Mouse (Mus musculus) heart, postnatal 25 days (tissue): ENCODE results near the gene Slc23a4. TPM values are rescaled to one million over a fixed set of nuclear protein-coding genes. Genes with fewer than 3 reads are reported as not detected.

Source experiments
- DNase-seq: peaks from one replicate; pipeline ENCODE4 v3.0.0; 2022; ENCODE audit warnings: low spot score
- intact Hi-C: fragments of 180-260 bp; cut with DNase I; formaldehyde crosslinking; loops from one replicate; pipeline ENCODE4 v1.15.1; 2025
- total RNA-seq, 2 experiments: library from RNA; stranded (reverse); gene quantifications; 2 replicates each; pipeline ENCODE4 v1.2.3; 2021

Slc23a4 gene
- total RNA-seq, 2 experiments from 2014 or later: 0.23 to 0.50 TPM

DNA sequence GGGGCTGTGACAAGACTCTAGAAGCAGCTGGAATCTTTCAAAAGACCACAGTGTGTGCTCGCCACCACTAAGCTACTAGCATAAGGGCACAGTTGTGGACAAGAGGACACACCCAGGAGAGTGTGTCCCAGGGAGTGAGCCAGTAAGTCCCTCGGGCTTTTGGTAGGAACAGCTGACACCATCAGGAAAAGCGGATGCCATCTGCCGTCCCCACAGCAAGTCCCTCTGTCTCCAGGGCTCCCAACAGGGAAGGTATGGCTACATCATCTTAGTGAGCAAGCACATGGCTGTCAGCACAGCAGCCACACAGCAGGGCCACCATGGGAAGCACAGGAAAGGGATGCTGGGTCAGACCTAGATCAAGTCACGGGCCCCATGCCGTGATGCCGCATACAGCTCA lies 92.6 kb downstream of the Slc23a4 start:
- intact Hi-C loops: no loop called here
- no peak for DNase-seq

Other genes with a start within 250 kb of the Slc23a4 start
- gene Agbl3, start 208.0 kb downstream of the Slc23a4 start, total RNA-seq: 1 to 10 TPM; 3.2 to 3.9 TPM
- gene Tmem140, start 125.3 kb downstream of the Slc23a4 start, total RNA-seq: 10 to 100 TPM; 20.0 to 25.3 TPM
- gene Cyren, start 110.3 kb downstream of the Slc23a4 start, total RNA-seq: 1 to 10 TPM; 3.8 to 4.1 TPM
- gene Wdr91, start 77.5 kb downstream of the Slc23a4 start, total RNA-seq: 10 to 100 TPM; 12.0 to 13.5 TPM
- not detected for gene Stra8, start 68.2 kb downstream of the Slc23a4 start, total RNA-seq
- 10 to 100 TPM; 21.8 to 23.3 TPM for gene Cnot4, start 145.3 kb upstream of the Slc23a4 start, total RNA-seq
- 10 to 100 TPM; 14.3 to 14.6 TPM for gene Nup205, start 189.0 kb upstream of the Slc23a4 start, total RNA-seq